Comparison of ENCODE assay signal across 38 mouse cellular contexts in the genomic region with DNA sequence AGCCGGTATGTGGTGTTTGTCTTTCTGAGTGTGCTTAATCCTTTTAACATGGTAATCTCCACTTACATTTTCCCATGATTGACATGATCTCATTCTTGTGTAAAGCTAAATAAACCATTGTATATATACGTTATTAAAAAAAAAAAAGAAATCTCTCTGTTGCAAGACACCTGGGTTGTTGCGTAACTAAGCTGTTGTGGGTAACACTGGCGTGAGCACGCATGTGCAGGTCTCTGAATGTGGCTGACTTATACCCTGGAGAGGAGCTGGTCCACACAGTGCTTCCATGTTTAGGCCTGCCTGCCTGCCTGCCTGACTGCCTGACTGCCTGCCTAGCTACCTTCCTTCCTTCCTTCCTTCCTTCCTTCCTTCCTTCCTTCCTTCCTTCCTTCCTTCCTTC. TPM values are rescaled to one million over a fixed set of nuclear protein-coding genes. Genes with fewer than 3 reads are reported as not detected.
DNase-seq lines count a peak whose midpoint lies in the region; ATAC-seq lines count a peak whose summit lies in the region.
"Had no signal": no experiment of that assay in that cellular context is flagged by ENCODE, and none has a peak within 500 bp of the region (broad histone marks: within the 10 kb centered on the region; RNA-seq: fewer than 3 reads in every experiment).

No protein-coding gene starts in this region.

- H3K4me2 ChIP-seq in heart, embryonic 12.5 days = no peak overlapping the region
- no peak overlapping the region for H3K4me2 ChIP-seq in stomach, embryonic 15.5 days
- H3K4me2 ChIP-seq: forebrain, embryonic 15.5 days; heart, embryonic 15.5 days; hindbrain, embryonic 12.5 days; intestine, embryonic 15.5 days; limb, embryonic 15.5 days; liver, embryonic 15.5 days; neural tube, embryonic 15.5 days had no signal

- intact Hi-C loops in gastrocnemius, postnatal 14 days (cut with DNase I; ENCODE audit: low total_unique reads) = no loop called here
- intact Hi-C loops in heart, postnatal 14 days (cut with DNase I) = no loop called here

- no peak overlapping the region for H3K9ac ChIP-seq in heart, embryonic 12.5 days
- no peak overlapping the region for H3K9ac ChIP-seq in stomach, embryonic 15.5 days
- H3K9ac ChIP-seq: forebrain, embryonic 15.5 days; heart, embryonic 15.5 days; hindbrain, embryonic 12.5 days; intestine, embryonic 15.5 days; limb, embryonic 15.5 days; liver, embryonic 15.5 days; neural tube, embryonic 15.5 days had no signal

- H3K9me3 ChIP-seq in heart, embryonic 12.5 days (replicated peaks) = no peaks in the 10 kb centered on the region
- no peaks in the 10 kb centered on the region for H3K9me3 ChIP-seq in stomach, embryonic 15.5 days
- H3K9me3 ChIP-seq: forebrain, embryonic 15.5 days; heart, embryonic 15.5 days; hindbrain, embryonic 12.5 days; intestine, embryonic 15.5 days; limb, embryonic 10.5 days; limb, embryonic 15.5 days; liver, embryonic 15.5 days; neural tube, embryonic 15.5 days had no signal

- no peaks in the 10 kb centered on the region for H3K27me3 ChIP-seq in heart, embryonic 12.5 days (replicated peaks)
- no peaks in the 10 kb centered on the region for H3K27me3 ChIP-seq in stomach, embryonic 15.5 days (replicated peaks)
- H3K27me3 ChIP-seq: forebrain, embryonic 15.5 days; heart, embryonic 15.5 days; hindbrain, embryonic 12.5 days; intestine, embryonic 15.5 days; limb, embryonic 15.5 days; liver, embryonic 15.5 days; neural tube, embryonic 15.5 days had no signal

- H3K27ac ChIP-seq in heart, embryonic 12.5 days (ENCODE audit: poor library complexity, severe bottlenecking) = no peak overlapping the region
- no peak overlapping the region for H3K27ac ChIP-seq in stomach, embryonic 15.5 days
- H3K27ac ChIP-seq: forebrain, embryonic 15.5 days; gastrocnemius, adult 2 months; heart, embryonic 15.5 days; hindbrain, embryonic 12.5 days; hindbrain, postnatal 0 days; intestine, embryonic 15.5 days; layer of hippocampus, adult 2 months; limb, embryonic 10.5 days; limb, embryonic 15.5 days; liver, embryonic 15.5 days; macrophage; neural tube, embryonic 15.5 days had no signal

- no peak for ATAC-seq in heart, embryonic 12.5 days (ENCODE audit: insufficient number of reproducible peaks, low FRiP score)
- peak; percentile 31; the same call in 1 of the 2 replicates for ATAC-seq in stomach, embryonic 15.5 days (ENCODE audit: insufficient read depth, low FRiP score, low read depth)
- ATAC-seq: CD4-positive, CD25-positive, alpha-beta regulatory T cell, adult 4 months; forebrain, embryonic 15.5 days; hindbrain, postnatal 0 days; intestine, embryonic 15.5 days; lung, postnatal 0 days had no signal

- H3K4me3 ChIP-seq in heart, embryonic 12.5 days = no peak overlapping the region
- no peak overlapping the region for H3K4me3 ChIP-seq in stomach, embryonic 15.5 days (replicated peaks)
- H3K4me3 ChIP-seq: forebrain, embryonic 15.5 days; gastrocnemius, adult 2 months; heart, embryonic 15.5 days; hindbrain, embryonic 12.5 days; intestine, embryonic 15.5 days; layer of hippocampus, adult 2 months; limb, embryonic 10.5 days; limb, embryonic 15.5 days; liver, embryonic 15.5 days; neural tube, embryonic 15.5 days had no signal

- peak; percentile 22 for DNase-seq in heart, adult 11 months
- peak; percentile 68 for DNase-seq in 416B (ENCODE audit: low read depth)
- DNase-seq in fat pad, adult 2 months (ENCODE audit: extremely low read depth, low read depth, low spot score) = peak; percentile 49
- no peak for DNase-seq in gastrocnemius, postnatal 14 days
- DNase-seq in heart, postnatal 14 days = no peak
- DNase-seq: adrenal gland, postnatal 25 days; cerebellum, adult 11-12 months; cerebellum, adult 9-11 months; gastrocnemius, adult 2 months; heart, postnatal 36 days; kidney, adult 9 months; kidney, postnatal 14 days; midbrain, embryonic 14.5 days; retina, postnatal 1 day; right cerebral cortex, postnatal 14 days; thymus, adult 18-20 months; thymus, postnatal 25 days had no signal

- H3K36me3 ChIP-seq in heart, embryonic 12.5 days = no peaks in the 10 kb centered on the region
- no peaks in the 10 kb centered on the region for H3K36me3 ChIP-seq in stomach, embryonic 15.5 days
- H3K36me3 ChIP-seq: forebrain, embryonic 15.5 days; heart, embryonic 15.5 days; hindbrain, embryonic 12.5 days; intestine, embryonic 15.5 days; limb, embryonic 10.5 days; limb, embryonic 15.5 days; liver, embryonic 15.5 days; neural tube, embryonic 15.5 days had no signal

- H3K4me1 ChIP-seq in heart, embryonic 12.5 days (replicated peaks) = no peaks in the 10 kb centered on the region
- H3K4me1 ChIP-seq in stomach, embryonic 15.5 days = no peaks in the 10 kb centered on the region
- H3K4me1 ChIP-seq: forebrain, embryonic 15.5 days; heart, embryonic 15.5 days; hindbrain, embryonic 12.5 days; intestine, embryonic 15.5 days; limb, embryonic 15.5 days; liver, embryonic 15.5 days had no signal

- 80% methylated on average over 5 of the region's 5 CpGs for whole genome bisulfite sequencing in heart, embryonic 12.5 days
- 59% methylated on average over 5 of the region's 5 CpGs for WGBS in stomach, embryonic 15.5 days

RNA-seq across cellular contexts. Expression of a gene that starts 24.0 kb away (rescaled TPM):
- polyA plus RNA-seq in heart, embryonic 12.5 days (2016; fragmentation: Nextera tagmentation; extraction: Ambion mirVana) = not detected in 2 replicates
- 0.19 and 0.40 TPM in 2 replicates for polyA plus RNA-seq in stomach, embryonic 15.5 days (2015; fragmentation: Nextera tagmentation; extraction: Ambion mirVana)
- total RNA-seq in gastrocnemius, postnatal 14 days (2021) = not detected
- not detected for total RNA-seq in heart, postnatal 14 days (2021)
- total RNA-seq: adrenal gland, adult 18-20 months; adrenal gland, postnatal 25 days; gastrocnemius, adult 2 months; gastrocnemius, postnatal 4 days; heart, postnatal 36 days; hindbrain, postnatal 0 days; layer of hippocampus, adult 2 months; layer of hippocampus, postnatal 25 days; left cerebral cortex, adult 8-10 months; monocyte, adult 5-6 weeks had no signal
- polyA plus RNA-seq: CD4-positive, CD25-positive, alpha-beta regulatory T cell, adult 4 months; forebrain, embryonic 15.5 days; frontal cortex, adult 2 months; heart, embryonic 15.5 days; hindbrain, postnatal 0 days; intestine, embryonic 15.5 days; limb, embryonic 10.5 days; midbrain, embryonic 14.5 days; neural tube, embryonic 15.5 days had no signal

RNA-seq across cellular contexts. Expression of a gene that starts 51.1 kb away (rescaled TPM):
- polyA plus RNA-seq in heart, embryonic 12.5 days (2016; fragmentation: Nextera tagmentation; extraction: Ambion mirVana) = 2.8 and 3.7 TPM in 2 replicates
- polyA plus RNA-seq in stomach, embryonic 15.5 days (2015; fragmentation: Nextera tagmentation; extraction: Ambion mirVana) = 3.0 and 3.8 TPM in 2 replicates
- 1 to 10 TPM; 4.8 to 5.5 TPM for total RNA-seq in gastrocnemius, postnatal 14 days (2021)
- 1 to 10 TPM; 6.9 to 7.0 TPM for total RNA-seq in heart, postnatal 14 days (2021)

RNA-seq across cellular contexts. Expression of a gene that starts 51.2 kb away (rescaled TPM):
- 3.7 and 3.9 TPM in 2 replicates for polyA plus RNA-seq in heart, embryonic 12.5 days (2016; fragmentation: Nextera tagmentation; extraction: Ambion mirVana)
- 4.3 and 4.9 TPM in 2 replicates for polyA plus RNA-seq in stomach, embryonic 15.5 days (2015; fragmentation: Nextera tagmentation; extraction: Ambion mirVana)
- 1 to 10 TPM; 3.5 to 3.7 TPM for total RNA-seq in gastrocnemius, postnatal 14 days (2021)
- 1 to 10 TPM; 3.8 to 4.8 TPM for total RNA-seq in heart, postnatal 14 days (2021)

RNA-seq across cellular contexts. Expression of a gene that starts 56.3 kb away (rescaled TPM):
- polyA plus RNA-seq in heart, embryonic 12.5 days (2016; fragmentation: Nextera tagmentation; extraction: Ambion mirVana) = 14.9 and 15.5 TPM in 2 replicates
- 26.9 and 27.5 TPM in 2 replicates for polyA plus RNA-seq in stomach, embryonic 15.5 days (2015; fragmentation: Nextera tagmentation; extraction: Ambion mirVana)
- total RNA-seq in gastrocnemius, postnatal 14 days (2021) = 1 to 10 TPM; 2.7 to 3.4 TPM
- total RNA-seq in heart, postnatal 14 days (2021) = 1 to 10 TPM; 3.9 to 4.7 TPM

Comparison
In these comparisons a context has a peak if more than half of its experiments do, and no peak if none do; other contexts are left out.
1. DNase-seq: peak in heart, adult 11 months (single experiment), 416B (single experiment) and fat pad, adult 2 months (single experiment); none in gastrocnemius, postnatal 14 days (single experiment) and heart, postnatal 14 days (0 of 2).